Mouse (Mus musculus) myocyte (in vitro differentiated cells): ENCODE results near the gene Hsf2bp.

Source experiments
- CEBPB ChIP-seq: IDR thresholded peaks from 2 replicates; pipeline ENCODE4 v1.6.1; 2011; ENCODE audit warnings: mild to moderate bottlenecking, moderate library complexity; ENCODE audit not compliant: poor library complexity, insufficient read depth, severe bottlenecking
- MYOD1 ChIP-seq, 3 experiments: IDR thresholded peaks; one replicate each; pipeline ENCODE4 v1.6.1; 2011; ENCODE audit warnings: control low read depth in 2 of 3, low read depth in 2 of 3, mild to moderate bottlenecking in 2 of 3, moderate library complexity in 1 of 3; ENCODE audit not compliant: insufficient read length in 2 of 3, control insufficient read depth in 1 of 3
- POLR2A ChIP-seq: IDR thresholded peaks from one replicate; pipeline ENCODE4 v1.6.1; 2011; ENCODE audit warnings: low read depth, mild to moderate bottlenecking, control low read depth, moderate library complexity; ENCODE audit not compliant: insufficient read length
- POLR2AphosphoS2 ChIP-seq: IDR thresholded peaks from one replicate; pipeline ENCODE4 v1.6.1; 2011; ENCODE audit warnings: low read depth, control low read depth; ENCODE audit not compliant: insufficient read length
- REST ChIP-seq: IDR thresholded peaks from one replicate; pipeline ENCODE4 v1.6.1; 2011; ENCODE audit warnings: mild to moderate bottlenecking, control low read depth, moderate library complexity; ENCODE audit not compliant: insufficient read depth, insufficient read length

- TF ChIP-seq POLR2A (no peak), MYOD1 (IDR thresholded peaks at IDR 0.05; ENCODE audit: control insufficient read depth in 1 of 3, insufficient read length in 2 of 3, low read depth in 2 of 3) (peak; percentile 49 to 69 (median 53)), CEBPB (no peak), REST (no peak), POLR2AphosphoS2 (no peak)
These were observed 44.1 kb downstream of the Hsf2bp start for GRCm38 (mm10) chr17:31992004-31992403.
